Mouse (Mus musculus): Measurements from ENCODE around the gene Dennd6a. TPM values are rescaled to one million over a fixed set of nuclear protein-coding genes. Genes with fewer than 3 reads are reported as not detected.

Gene Dennd6a
- polyA plus RNA-seq (2014; fragmentation: Illumina TruSeq; extraction: RNeasy Lipid Tissue Mini Kit (QIAGEN cat#74804); ENCODE audit: low read depth, low replicate concordance): 26.0 TPM

DNA sequence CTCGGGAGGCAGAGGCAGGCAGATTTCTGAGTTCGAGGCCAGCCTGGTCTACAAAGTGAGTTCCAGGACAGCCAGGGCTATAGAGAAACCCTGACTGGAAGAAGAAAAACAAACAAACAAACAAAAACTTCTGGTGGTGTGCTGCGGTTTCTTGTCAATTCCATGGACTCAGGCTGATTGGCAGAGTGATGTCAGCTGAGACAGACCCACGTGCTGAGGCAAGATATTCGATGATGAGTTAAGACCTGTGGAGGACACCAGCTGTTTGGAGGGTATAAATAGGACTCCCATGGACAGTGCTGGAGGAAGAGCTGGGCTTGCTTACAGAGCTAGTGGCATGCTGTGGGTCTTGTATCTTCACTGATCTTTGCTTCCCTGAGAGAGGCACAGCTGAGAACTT, at the start of gene Dennd6a:
Gene Dennd6a (plus strand): TSS at position 301 of the 400 bp plus-strand sequence.

GRCm38 (mm10) chr14:26534757-26535479, 38.7 kb upstream of the Dennd6a start, which contains the start of gene Slmap:
Slmap (minus strand) TSS chr14:26534931.

GRCm38 (mm10) chr14:26637851-26638707, 64.4 kb downstream of the Dennd6a start, which contains the start of gene Arf4:
Arf4 (plus strand) TSS chr14:26638074.

DNA sequence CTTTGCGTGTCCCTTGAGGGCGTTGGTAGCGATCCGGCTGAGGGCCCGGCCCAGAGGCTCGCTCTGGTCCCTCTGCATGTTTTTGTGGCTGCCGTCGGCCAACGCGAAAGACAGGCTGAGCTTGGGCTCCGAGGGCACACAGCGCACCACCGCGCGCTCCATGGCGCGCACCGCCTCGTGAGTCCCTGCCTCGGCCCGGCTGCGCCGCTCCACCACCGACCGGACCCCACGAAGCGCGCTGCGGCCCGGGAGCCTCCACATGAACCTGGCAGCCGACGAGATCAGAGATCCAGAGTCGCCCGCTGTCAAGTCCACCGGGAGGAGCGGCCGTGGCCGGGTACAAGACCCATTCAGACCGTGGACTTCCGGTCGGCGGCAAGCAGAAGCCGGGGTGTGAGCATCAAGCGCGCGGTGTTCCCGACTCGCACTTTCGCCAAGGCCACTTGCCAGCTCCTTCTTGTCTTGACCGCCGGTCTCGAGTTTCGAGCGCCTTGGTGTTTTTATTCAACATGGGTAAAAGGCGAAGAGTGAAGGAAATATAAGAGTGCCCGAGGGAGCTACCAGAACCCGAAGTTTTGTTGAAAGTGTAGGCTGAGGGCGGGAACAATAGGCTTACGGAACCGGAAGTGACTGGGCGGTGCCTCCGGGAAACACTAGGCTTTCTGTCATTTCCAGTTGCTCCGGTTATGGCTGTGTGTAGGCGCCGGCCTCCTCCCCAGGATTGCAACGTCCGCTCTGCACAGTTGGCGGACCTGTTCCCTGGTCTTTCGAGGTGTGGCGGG, 95.8 kb downstream of the Dennd6a start, which contains the start of gene Pde12:
Gene Pde12 (minus strand): TSS at position 592 of the 782 bp plus-strand sequence.

Other genes with a start within 250 kb of the Dennd6a start
- gene Slmap, start 38.9 kb upstream of the Dennd6a start, polyA plus RNA-seq (2014; fragmentation: Illumina TruSeq; extraction: RNeasy Lipid Tissue Mini Kit (QIAGEN cat#74804); ENCODE audit: low read depth, low replicate concordance): 101 TPM
- gene Arf4, start 64.2 kb downstream of the Dennd6a start, polyA plus RNA-seq (2014; fragmentation: Illumina TruSeq; extraction: RNeasy Lipid Tissue Mini Kit (QIAGEN cat#74804); ENCODE audit: low read depth, low replicate concordance): 362 TPM
- gene Pde12, start 96.0 kb downstream of the Dennd6a start, polyA plus RNA-seq (2014; fragmentation: Illumina TruSeq; extraction: RNeasy Lipid Tissue Mini Kit (QIAGEN cat#74804); ENCODE audit: low read depth, low replicate concordance): 5.1 TPM
- 0.05 TPM for gene Dnah12, start 119.4 kb downstream of the Dennd6a start, polyA plus RNA-seq (2014; fragmentation: Illumina TruSeq; extraction: RNeasy Lipid Tissue Mini Kit (QIAGEN cat#74804); ENCODE audit: low read depth, low replicate concordance)

All from liver, adult 10 weeks (tissue).